Mouse (Mus musculus): Measurements from ENCODE around the gene Brsk1. TPM values are rescaled to one million over a fixed set of nuclear protein-coding genes. Genes with fewer than 3 reads are reported as not detected.

Gene Brsk1
- polyA plus RNA-seq, 1 experiment from 2014 or later, result 0.31 TPM

- Histone ChIP-seq H3K9ac (replicated peaks; ENCODE audit: low read depth) (no peak overlapping the region), H3K27me3 (replicated peaks; ENCODE audit: insufficient read depth, low read length) (no peaks in the 10 kb centered on the region), H3K36me3 (ENCODE audit: insufficient read depth, low read length) (no peaks in the 10 kb centered on the region), H3K4me1 (ENCODE audit: insufficient read depth, low read depth, low read length) (peaks cover 19% of the 10 kb centered on the region; the same call in 1 of the 2 replicates), H3K4me2 (replicated peaks; ENCODE audit: low read depth, low read length) (no peak overlapping the region), H3K27ac (ENCODE audit: low read length) (no peak overlapping the region), H3K4me3 (ENCODE audit: low read depth, low read length) (no peak overlapping the region), H3K9me3 (ENCODE audit: low read length) (no peaks in the 10 kb centered on the region)
- ATAC-seq (no peak), DNase-seq (ENCODE audit: low spot score) (no peak)
- TF ChIP-seq CTCF (IDR thresholded peaks at IDR 0.05) (no peak), EP300 (IDR thresholded peaks at IDR 0.05) (no peak)
- 60% methylated on average over 1 of the region's 1 CpGs for WGBS
Observed at GRCm38 (mm10) chr7:4655916-4656315, 34.5 kb upstream of the Brsk1 start.

DNA sequence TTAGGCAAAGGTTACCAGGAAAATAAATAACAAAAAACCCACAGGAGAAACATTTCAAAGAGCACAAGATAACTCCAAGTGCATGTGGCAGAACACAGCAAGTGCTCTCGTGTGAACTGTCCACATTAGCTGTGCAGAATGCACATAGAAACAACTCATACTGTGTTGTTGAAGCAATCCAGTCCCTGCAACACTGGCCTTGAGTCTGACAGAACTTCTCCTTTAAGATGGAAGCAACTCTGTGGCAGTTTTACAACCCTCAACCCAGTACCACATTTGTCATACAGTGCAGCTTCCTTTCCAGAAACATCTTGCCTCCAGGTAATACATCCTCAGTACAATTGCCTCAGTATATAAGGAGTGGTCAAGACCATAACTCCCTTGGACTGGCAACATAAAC is 33.6 kb upstream of the Brsk1 start:
- Histone ChIP-seq H3K27me3 (replicated peaks; ENCODE audit: insufficient read depth, low read length) (no peaks in the 10 kb centered on the region), H3K4me3 (ENCODE audit: low read depth, low read length) (0 out of 2 replicates have a peak overlapping the region, but pooled peaks have one; percentile 75), H3K27ac (ENCODE audit: low read length) (no peak overlapping the region), H3K9me3 (ENCODE audit: low read length) (no peaks in the 10 kb centered on the region), H3K36me3 (ENCODE audit: insufficient read depth, low read length) (no peaks in the 10 kb centered on the region), H3K4me1 (ENCODE audit: insufficient read depth, low read depth, low read length) (peaks cover 19% of the 10 kb centered on the region; the same call in 1 of the 2 replicates), H3K9ac (replicated peaks; ENCODE audit: low read depth) (no peak overlapping the region), H3K4me2 (replicated peaks; ENCODE audit: low read depth, low read length) (peak overlapping the region; percentile 69)
- 24% methylated on average over 1 of the region's 1 CpGs for WGBS
- ATAC-seq (no peak), DNase-seq (ENCODE audit: low spot score) (no peak)
- no peak for TF ChIP-seq EP300 (IDR thresholded peaks at IDR 0.05)
- TF ChIP-seq CTCF (IDR thresholded peaks at IDR 0.05), result no peak

DNA sequence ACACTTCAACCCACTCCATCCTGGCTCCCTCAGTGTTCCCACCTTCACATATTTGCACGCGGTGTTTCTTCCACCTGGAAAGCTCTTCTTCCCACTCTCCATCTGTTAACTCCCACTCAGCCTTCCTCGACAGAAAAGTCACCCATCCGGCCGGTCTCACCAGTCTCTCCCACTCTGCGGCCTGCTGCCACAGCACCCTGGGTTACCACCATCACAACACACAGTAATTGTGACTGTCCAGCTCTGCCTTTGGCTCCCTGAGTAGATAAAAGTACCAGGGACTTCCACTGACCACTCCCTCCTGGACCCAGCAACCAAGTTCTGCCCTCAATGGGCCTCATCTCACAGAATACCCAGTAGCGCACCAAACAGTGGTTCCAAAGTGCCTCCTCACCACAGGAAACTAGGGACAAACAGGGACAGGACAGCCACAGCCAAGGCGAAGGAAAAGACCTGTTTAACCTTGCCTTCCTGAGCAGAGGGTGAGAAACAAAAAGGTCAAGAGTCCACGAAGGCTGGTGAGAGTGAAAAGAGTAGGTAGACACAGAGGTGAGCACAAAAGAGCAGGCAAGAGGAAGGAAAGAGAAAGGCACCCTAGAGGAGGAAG is 32.8 kb upstream of the Brsk1 start:
- 25% methylated on average over 9 of the region's 9 CpGs for WGBS
- DNase-seq (ENCODE audit: low spot score) (peak; percentile 35), ATAC-seq (peak; percentile 10)
- no peak for TF ChIP-seq EP300 (IDR thresholded peaks at IDR 0.05)
- no peak for TF ChIP-seq CTCF (IDR thresholded peaks at IDR 0.05)
- H3K36me3 ChIP-seq (ENCODE audit: insufficient read depth, low read length), result no peaks in the 10 kb centered on the region
- H3K4me2 ChIP-seq (replicated peaks; ENCODE audit: low read depth, low read length), result peak overlapping the region; percentile 69
- H3K27ac ChIP-seq (ENCODE audit: low read length), result peak overlapping the region; percentile 92
- H3K4me1 ChIP-seq (ENCODE audit: insufficient read depth, low read depth, low read length), result peaks cover 14% of the 10 kb centered on the region; the same call in 1 of the 2 replicates
- peak overlapping the region; percentile 82 for H3K9ac ChIP-seq (replicated peaks; ENCODE audit: low read depth)
- peak overlapping the region; percentile 75 for H3K4me3 ChIP-seq (ENCODE audit: low read depth, low read length)
- H3K9me3 ChIP-seq (ENCODE audit: low read length), result no peaks in the 10 kb centered on the region
- H3K27me3 ChIP-seq (replicated peaks; ENCODE audit: insufficient read depth, low read length), result no peaks in the 10 kb centered on the region

GRCm38 (mm10) chr7:4658128-4658907 is 32.1 kb upstream of the Brsk1 start:
- peaks cover 14% of the 10 kb centered on the region; the same call in 1 of the 2 replicates for H3K4me1 ChIP-seq (ENCODE audit: insufficient read depth, low read depth, low read length)
- WGBS, result under 1% methylated on average over 53 of the region's 78 CpGs
- DNase-seq (ENCODE audit: low spot score), result peak; percentile 48
- no peak for TF ChIP-seq EP300 (IDR thresholded peaks at IDR 0.05)
- no peak for TF ChIP-seq CTCF (IDR thresholded peaks at IDR 0.05)
- H3K27me3 ChIP-seq (replicated peaks; ENCODE audit: insufficient read depth, low read length), result no peaks in the 10 kb centered on the region
- H3K4me3 ChIP-seq (ENCODE audit: low read depth, low read length), result peak overlapping the region; percentile 75
- H3K36me3 ChIP-seq (ENCODE audit: insufficient read depth, low read length), result no peaks in the 10 kb centered on the region
- ATAC-seq, result peak; percentile 42
- H3K27ac ChIP-seq (ENCODE audit: low read length), result peak overlapping the region; percentile 92
- H3K4me2 ChIP-seq (replicated peaks; ENCODE audit: low read depth, low read length), result peak overlapping the region; percentile 69
- no peaks in the 10 kb centered on the region for H3K9me3 ChIP-seq (ENCODE audit: low read length)
- peak overlapping the region; percentile 82 for H3K9ac ChIP-seq (replicated peaks; ENCODE audit: low read depth)

- Histone ChIP-seq H3K4me2 (replicated peaks; ENCODE audit: low read depth, low read length) (peak within 1 kb of the TSS; percentile 69), H3K27ac (ENCODE audit: low read length) (peak within 1 kb of the TSS; percentile 92), H3K27me3 (replicated peaks; ENCODE audit: insufficient read depth, low read length) (no peaks in the 10 kb centered on the region), H3K9ac (replicated peaks; ENCODE audit: low read depth) (peak within 1 kb of the TSS; percentile 82), H3K9me3 (ENCODE audit: low read length) (no peaks in the 10 kb centered on the region), H3K36me3 (ENCODE audit: insufficient read depth, low read length) (0 out of 2 replicates have a peak, but pooled peaks cover under 1% of the 10 kb centered on the region), H3K4me3 (ENCODE audit: low read depth, low read length) (peak within 1 kb of the TSS; percentile 75), H3K4me1 (ENCODE audit: insufficient read depth, low read depth, low read length) (peaks cover 14% of the 10 kb centered on the region; the same call in 1 of the 2 replicates)
- 2% methylated on average over 54 of the region's 54 CpGs for WGBS
- TF ChIP-seq CTCF (IDR thresholded peaks at IDR 0.05) (peak; percentile 70), EP300 (IDR thresholded peaks at IDR 0.05) (no peak)
- ATAC-seq, result peak; percentile 97
- DNase-seq (ENCODE audit: low spot score), result peak; percentile 99
Observed at GRCm38 (mm10) chr7:4658912-4659551, 31.4 kb upstream of the Brsk1 start, which contains the start of gene Ppp6r1. Gene Ppp6r1 (minus strand): TSS chr7:4659019.

All from lung, postnatal 0 days (tissue).